Mouse (Mus musculus) v-Abl transformed pro-B cells (cell line): Measurements from ENCODE around the gene Zranb2.

Experiments used
- in situ Hi-C, 2 experiments: fragments of 400-800 bp; cut with MboI; formaldehyde crosslinking; loops; one replicate each; pipeline ENCODE4 v1.15.1; 2025; ENCODE audit not compliant: unreplicated experiment in 2 of 2

Gene Zranb2

GRCm38 (mm10) chr3:157576862-157577261 is 42.9 kb downstream of the Zranb2 start:
- in situ Hi-C loops = no loop called here

GRCm38 (mm10) chr3:157578469-157579170 is 44.7 kb downstream of the Zranb2 start:
- in situ Hi-C loops = no loop called here

GRCm38 (mm10) chr3:157579376-157579775 is 45.4 kb downstream of the Zranb2 start:
- in situ Hi-C loops = no loop called here

- in situ Hi-C loops = no loop called here
These were observed 46.3 kb downstream of the Zranb2 start for GRCm38 (mm10) chr3:157580299-157580698.

- in situ Hi-C loops = no loop called here
These were observed 47.8 kb downstream of the Zranb2 start for GRCm38 (mm10) chr3:157581755-157582154.

- in situ Hi-C loops = no loop called here
These were observed 48.9 kb downstream of the Zranb2 start for GRCm38 (mm10) chr3:157582626-157583405.

- in situ Hi-C loops = no loop called here
These were observed 63.9 kb downstream of the Zranb2 start for GRCm38 (mm10) chr3:157597837-157598379.
